Mouse (Mus musculus) adrenal gland, adult 18-20 months (tissue): Measurements from ENCODE around the gene Gm973. TPM values are rescaled to one million over a fixed set of nuclear protein-coding genes. Genes with fewer than 3 reads are reported as not detected.
A peak's percentile ranks its signal among the peaks of the same experiment; 100 is the strongest.

Source experiments
- DNase-seq, 2 experiments: peaks; one replicate each; pipeline ENCODE4 v3.0.0; 2021 to 2022; ENCODE audit warnings: low spot score in 2 of 2
- total RNA-seq, 2 experiments: library from RNA; stranded (reverse); gene quantifications; 1 replicate in 1 of 2; 2 replicates in 1 of 2; pipeline ENCODE4 v1.2.3; 2021

The Gm973 gene
- total RNA-seq, 2 experiments from 2014 or later, result 2.7 to 31.5 TPM

DNA sequence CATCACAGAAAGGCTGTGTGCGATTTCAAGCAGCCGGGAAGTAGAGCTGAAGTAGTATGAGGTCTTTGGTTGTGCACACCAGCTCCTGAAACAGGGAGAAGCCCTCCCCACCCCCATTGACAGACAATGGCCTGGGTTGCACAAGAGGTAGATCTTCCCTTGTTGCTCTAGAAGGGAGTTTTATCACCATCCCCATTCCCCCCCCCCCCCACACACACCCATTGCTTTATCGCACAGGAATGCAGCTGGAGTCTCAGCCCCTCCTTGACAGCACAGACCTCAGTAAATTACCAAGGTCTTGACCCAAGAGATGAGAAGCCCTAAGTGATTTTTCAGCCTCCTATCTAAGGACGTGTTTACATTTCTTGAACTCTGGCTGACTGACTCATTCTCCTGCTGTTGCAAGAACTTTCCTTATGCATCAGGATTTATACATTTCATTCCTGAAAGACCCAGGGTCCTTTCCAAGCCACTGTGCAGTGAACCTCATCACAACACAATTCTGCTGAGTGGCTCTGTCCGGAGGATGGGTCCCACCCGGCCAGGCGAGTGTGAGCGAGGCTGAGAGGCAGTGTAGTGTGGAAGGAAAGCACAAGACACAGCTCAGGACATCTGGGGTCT, 64.2 kb downstream of the Gm973 start:
- no peak for DNase-seq

DNA sequence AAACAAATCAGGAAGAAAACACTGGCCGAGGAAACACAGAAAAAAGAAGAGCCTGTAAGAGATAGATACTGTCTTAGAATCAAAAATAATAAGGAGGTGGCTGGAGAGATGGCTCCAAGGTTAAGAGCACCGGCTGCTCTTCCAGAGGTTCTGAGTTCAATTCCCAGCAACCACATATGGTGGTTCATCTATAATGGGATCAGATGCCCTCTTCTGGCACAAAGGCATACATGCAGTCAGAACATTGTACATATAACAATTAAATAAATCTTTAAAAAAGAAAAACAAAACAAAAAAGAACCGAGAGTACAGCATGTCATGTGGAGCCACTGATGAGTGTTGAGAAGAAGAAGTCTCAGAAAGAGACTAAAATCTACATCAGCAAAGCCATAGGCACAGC, 64.8 kb downstream of the Gm973 start:
- DNase-seq, result no peak

DNA sequence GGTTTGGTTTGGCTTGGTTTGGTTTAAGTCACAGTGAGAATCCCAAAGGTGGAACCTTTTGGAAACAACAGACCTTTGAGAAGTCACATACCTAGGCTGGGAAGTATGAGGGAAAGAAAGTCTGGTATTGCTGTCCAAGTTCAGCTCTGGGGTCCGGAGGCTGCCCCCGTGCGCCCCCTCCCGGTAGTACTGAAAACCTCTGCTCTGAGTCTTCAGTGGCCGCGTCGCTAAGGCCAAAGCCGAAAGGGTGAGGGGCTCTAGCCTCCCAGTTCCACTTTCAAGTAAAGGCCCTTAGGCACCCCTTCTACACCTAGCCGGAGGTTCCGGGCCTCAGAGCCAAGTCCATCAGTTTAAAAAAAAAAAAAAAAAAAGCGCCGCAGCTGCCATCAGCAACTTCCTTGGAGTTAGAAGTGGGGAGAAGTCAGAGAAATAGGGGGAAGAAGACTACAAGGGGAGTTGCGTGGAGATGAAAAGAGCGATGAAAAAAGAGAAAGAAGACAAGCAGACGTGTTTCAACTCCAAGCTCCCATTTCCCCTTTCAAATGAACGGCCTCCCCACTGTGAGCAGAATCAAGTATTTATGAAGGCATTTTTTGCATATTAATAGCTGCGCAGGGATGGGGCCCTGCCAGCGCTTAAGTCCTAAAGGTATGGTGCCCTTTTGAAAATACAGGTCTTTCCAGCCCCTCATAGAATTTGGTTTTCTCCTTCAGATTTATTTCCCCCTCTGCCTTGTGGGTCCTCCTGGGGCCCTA, 68.8 kb downstream of the Gm973 start:
- DNase-seq, result peak; percentile 72 to 80

DNA sequence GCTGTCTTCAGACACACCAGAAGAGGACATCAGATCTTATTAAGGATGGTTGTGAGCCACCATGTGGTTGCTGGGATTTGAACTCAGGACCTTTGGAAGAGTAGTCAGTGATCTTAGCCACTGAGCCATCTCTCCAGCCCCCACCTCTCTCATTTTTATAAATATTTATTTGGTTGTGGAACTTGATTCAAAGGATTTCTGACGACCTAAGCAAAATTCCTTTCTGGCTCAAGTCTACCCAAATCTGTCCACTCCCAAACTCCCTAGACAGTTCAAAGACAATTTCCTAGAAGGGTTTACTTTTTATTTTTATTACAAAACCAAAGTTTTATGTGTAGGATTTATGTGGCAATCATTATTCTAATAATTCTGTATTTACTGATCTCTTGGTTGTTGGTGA, 73.2 kb downstream of the Gm973 start:
- no peak for DNase-seq

DNA sequence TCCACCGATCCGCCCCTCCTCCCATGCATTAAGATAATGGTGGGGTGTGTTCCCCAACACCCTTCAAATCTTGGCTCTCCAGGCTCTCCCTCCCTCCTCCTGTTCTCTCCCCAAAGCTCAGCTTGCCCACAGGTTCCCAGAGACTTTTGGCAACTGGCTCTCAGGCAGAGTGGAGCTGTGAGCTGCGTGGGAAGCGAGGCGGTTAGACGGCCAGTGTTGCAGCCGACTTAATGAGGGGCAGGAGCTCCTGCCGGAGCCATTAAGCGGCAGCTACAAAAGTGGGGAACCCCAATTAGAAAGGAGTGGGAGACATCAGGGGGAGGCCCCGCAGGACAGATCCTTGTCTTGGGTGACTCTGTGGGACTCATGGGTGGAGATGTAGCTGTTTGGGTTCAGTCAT, 76.3 kb downstream of the Gm973 start:
- DNase-seq, result no peak

DNA sequence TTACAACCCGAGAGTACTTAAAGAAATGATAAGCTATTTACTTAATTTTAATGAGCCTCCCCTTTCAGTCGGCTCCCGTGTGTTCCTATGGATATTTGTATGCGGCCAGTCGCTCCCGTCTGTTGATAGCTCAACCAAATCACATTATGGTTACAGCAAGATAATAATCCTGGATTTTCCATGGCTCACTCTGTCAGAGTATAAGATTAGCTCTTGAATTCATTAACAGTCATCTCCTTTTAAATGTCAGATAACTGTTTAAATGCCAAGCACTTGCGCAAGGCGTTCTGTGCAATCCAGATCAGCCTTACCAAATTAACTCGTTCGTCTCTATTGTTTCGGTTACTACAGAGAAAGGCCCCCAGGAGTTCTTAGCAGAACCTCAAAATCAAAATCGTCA, 76.8 kb downstream of the Gm973 start:
- peak in 1 of 2 experiments; percentile 14 for DNase-seq

DNA sequence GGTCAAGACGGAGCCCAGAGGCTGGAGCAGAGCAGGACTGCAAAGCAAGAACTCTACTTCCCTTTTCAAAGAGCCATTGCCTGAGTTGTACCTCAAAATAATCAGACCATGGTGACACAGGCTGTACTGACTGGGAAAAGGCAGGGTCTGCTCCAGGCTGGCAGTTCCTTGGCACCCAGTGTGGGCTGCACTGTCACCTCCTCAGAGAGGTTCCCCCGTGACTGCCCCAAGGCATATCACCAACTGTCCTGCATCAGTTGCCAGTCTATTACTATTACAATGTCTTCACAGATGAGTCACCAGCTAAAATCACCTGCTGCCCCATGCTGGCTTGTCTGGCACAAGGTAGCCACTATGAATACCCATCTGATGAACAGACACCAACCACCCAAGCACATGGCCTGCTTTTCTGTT, 77.6 kb downstream of the Gm973 start:
- DNase-seq, result no peak

DNA sequence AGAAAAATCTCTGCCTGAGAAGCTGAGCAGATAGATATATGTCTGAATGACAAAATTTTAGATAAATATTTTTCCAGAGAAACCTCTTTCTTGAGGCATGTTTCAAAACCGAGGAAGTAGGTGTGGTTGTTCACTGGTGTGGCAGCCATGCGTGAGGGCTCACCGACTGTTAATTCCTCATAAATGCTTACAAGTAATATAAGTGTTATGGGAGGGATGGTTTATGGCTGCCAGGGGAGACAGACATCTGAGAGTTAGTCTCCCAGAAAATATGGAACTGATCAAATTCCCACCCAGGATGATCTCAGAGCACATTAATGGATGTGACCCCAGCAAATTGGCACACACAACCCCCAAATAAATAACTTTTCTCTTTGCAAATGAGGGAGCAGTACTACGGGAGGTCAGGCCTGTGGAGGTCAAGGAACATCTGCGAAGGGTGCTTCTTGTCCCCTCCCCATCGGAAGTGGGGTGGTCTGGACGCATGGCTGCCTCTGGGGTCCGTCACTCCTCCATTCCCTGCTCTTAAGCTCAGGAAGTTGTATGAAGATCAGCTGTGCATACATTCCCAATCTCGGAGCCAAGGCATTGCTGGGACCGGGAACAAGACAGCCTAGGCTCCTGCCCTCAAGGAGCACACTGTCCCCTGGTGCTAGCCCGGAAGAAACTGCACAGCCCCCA, 78.7 kb downstream of the Gm973 start:
- no peak for DNase-seq

DNA sequence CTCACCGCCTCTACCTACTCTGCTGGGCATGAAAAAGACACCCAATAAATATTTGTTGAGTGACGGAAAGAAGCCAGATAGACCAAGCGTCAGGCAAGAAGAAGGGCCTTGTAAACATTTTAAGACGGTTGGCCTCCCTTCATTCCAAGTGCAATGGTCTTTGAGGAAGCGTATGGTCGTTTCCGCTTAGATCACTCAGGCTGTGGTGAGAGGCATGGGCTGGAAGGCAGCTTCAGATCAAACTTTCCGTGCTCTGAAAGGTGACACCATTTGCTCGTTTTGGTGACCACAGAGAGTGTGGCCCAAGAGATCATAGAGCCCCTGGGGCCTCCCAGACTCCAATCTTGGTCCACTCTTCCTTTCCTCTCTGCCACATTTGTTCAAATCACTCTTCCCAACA, 79.5 kb downstream of the Gm973 start:
- DNase-seq, result no peak

DNA sequence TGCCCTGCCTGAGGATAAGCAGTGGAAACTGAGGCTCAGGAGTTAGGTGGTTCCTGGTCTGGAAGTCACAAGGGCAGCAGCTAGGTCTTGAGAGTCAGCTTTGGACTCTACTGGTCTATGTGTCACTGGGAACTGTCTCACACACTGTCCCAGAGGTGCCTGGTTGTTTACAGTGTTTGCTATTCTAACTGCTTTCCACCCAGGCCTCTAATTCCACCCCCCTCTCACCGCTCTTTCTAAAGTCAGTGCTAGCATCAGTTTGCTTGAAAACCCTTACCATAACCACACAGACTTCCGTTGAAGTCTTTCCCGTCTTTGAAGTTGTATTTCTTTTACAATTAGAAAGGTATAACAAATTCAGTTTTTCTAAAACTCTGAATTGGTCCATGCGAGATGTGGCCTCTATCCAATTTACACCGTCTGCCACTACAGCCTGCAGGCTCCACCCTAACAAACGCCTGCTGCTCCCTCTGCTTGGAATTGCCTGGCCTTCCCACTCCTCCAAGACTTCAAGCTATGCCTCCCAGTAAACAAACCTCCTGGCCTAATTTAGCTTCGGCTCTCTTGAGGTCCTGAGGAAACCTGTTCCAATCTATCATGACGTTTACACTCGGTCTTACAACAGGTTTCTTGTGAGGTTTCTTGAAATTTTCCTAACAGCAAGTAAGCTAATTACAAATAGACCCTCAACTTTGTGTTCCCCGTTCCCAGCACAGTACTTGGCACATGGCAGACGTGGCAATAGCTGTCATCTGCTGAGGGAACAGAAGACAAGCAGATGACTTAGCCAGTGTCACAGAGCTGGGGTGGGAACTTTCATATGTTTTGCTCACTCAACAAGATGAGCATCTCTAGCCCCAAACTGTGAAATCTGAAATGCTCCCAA, 86.7 kb downstream of the Gm973 start:
- no peak for DNase-seq

DNA sequence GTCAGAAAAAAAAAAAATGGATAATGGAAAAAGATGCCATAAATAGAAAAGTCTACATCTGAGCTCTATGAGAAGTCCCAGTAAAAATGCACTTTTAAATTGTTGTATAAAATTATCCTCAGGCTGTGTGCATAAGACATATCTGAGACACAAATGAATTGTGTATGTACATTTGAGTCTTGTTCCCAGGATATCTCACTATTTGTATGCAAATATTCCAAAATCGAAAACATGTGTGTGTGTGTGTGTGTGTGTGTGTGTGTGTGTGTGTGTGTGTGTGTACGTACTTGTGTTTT, 87.3 kb downstream of the Gm973 start:
- DNase-seq, result no peak

DNA sequence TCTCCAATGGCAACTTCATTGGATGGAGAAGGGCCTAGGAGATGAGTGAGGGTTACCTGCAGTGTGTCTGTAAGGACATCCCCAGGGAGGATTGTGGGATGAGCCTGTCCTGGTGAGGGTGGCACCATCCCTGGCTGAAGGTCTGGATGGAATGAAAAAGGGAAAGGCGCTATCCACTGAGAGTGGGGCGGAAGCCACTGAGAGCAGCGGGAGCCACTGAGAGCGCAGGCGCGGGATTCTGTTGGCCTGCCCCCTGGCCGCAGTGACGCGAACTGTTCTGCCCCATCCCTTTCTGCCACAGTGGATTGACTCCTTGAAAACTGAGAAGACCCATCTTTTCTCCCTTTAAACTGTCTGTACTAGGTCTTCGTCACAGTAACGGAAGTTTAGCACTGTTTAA, 87.8 kb downstream of the Gm973 start:
- no peak for DNase-seq

DNA sequence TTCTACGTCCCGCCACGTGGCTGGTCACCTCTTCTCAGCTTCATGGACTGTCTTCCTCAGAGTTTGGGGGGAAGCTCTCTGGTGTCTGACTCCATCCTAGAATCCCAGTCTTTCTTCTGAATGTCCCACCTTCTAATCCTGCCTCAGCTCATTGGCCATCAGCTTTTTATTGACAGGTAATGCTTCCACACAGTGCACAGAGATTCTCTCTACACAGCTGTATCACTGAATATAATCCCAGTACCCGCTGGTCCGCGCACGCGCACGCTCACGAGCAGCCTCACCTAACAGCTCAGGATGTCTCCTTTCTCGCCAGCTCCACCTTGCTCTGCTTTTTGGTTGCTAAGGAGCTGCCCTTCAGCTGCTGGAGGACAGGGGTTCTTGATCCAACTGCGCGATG, 90.4 kb downstream of the Gm973 start:
- DNase-seq, result no peak

DNA sequence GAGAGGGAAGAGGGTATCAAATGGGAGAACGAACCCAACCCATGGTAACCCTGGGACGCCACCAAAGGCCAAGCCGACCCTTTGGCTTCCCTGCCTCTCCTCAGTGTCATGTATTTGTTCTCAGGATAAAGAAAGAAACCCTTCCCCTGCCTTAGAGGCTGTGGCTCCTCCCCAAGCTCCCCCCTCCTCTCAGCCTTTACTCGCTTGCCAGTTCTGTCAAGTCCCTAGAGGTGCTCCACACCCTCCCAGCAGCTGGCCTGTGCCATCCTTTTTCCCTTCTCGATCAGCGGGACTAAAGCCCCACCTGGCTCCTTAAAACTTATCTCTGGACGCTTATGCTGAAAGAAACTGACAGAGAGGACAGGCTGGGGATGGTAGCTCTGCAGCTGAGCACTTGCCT, 91.0 kb downstream of the Gm973 start:
- no peak for DNase-seq

DNA sequence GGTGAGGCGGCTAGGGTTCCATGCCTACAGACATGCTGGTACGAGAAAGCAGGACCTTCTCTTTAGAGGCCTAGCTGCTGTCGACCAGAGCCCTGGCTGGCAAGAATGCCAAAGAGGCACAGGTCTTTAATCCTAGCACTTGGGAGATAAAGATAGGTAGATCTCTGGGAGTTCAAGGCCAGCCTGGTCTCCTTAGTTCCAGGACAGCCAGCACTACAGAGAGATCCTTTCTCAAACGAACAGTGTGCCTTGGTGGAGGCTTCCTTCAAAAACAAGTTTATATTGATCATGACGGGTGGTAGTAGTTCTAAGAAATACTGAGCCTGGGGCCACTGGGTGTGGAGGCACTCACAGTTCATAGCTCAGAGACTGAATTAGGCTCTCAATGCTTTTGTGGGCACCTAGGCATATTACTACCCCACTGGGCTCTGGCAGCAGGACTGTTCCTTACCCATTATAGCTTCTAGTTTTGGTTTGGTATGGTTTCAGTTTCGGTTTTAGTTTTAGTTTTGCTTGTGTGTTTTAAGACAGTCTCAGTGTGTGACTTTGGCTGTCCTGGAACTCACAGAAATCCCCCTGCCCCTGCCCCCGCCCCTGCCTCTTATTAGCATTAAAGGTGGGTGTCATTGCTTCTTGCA, 92.2 kb downstream of the Gm973 start:
- no peak for DNase-seq

DNA sequence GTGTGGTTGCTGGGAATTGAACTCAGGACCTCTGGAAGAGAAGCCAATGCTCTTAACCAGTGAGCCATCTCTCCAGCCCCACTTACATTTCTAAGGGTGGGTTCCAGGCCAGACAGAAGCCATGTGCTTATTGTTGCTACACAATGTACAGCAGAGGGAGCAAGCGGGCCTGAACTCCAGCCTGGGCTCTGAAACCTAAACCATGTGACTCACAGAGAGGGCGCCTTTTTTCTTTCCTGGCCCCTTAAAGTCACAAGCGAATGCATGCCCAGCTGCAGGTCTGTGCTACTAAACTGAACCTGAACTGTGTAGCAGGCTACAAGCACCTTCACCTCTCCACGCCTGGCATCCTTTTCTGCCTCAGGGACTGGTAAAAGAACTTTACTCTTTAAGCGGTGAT, 92.9 kb downstream of the Gm973 start:
- DNase-seq, result no peak

DNA sequence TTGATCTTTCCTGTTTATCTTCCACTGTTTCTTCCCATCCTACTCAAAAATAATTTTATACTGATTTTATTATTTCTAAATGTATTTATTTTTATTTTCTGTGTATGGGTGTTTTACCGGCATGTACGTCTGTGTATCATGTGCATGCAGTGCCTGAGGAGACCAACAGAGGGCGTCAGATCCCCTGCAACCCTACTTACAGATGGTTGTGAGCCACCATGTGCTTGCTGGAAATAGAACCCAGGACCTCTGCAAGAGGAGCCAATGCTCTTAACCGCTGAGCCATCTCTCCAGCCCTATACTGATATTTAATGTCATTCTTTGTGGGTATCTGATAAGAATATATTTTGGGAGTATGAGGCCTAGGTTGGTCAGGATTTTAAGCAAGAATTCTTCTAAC, 93.4 kb downstream of the Gm973 start:
- no peak for DNase-seq

DNA sequence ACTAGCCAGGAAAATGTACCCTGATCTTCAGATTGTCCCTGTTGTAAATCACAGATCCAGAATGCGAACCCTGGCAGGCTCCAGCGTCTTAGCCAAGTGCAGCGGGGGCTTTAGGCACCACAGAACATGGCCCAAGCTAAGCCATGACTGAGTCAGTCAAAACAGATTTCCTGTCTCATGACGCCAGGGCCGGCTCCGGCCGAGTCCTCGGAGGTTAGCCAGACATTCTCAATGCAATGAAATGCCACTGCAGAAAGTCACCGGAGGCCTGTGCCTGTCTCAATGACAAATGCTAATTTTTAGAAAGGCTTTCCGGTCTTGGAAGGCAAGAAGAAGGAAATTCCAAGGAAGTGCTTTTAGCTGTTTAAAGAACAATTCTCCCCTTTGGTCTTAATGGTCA, 93.8 kb downstream of the Gm973 start:
- peak in 1 of 2 experiments; percentile 16 for DNase-seq

DNA sequence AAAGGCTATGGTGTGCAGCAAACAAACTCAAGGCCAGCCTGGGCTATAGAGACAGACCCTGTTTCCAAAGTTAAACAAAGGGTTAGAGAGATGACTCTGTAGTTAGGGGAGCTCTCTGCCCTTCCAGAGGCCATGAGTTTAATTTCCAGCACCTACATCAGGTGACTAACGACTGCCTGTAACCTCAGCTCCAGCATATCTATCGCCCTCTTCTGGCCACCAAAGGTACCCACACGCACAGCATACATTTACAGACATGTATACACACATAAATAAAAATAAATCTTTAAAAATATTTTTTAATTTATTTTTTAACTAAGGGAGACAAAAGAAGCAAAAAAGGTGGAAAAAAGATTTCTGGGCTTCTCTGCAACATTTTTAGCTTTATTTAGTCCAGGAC, 94.9 kb downstream of the Gm973 start:
- DNase-seq, result no peak

DNA sequence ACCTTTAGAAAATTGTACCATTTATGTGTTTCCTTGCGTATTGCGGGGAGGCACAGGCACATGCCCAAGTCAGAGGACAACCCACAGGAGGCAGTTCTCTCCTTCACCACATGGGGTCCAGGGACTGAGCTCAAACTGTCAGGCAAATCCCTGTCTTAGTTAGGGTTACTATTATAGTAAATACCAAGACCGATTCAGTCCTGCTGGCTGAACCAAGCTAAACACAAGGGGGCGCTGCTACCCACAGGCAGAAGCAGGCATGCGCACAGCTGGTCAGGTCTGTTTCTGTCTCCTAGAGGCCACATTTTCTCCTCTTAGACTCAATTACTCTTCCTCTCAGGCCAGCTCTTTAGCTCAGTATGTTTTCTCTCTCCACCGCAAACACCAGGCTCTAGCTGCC, 97.7 kb downstream of the Gm973 start:
- peak; percentile 44 to 57 for DNase-seq

DNA sequence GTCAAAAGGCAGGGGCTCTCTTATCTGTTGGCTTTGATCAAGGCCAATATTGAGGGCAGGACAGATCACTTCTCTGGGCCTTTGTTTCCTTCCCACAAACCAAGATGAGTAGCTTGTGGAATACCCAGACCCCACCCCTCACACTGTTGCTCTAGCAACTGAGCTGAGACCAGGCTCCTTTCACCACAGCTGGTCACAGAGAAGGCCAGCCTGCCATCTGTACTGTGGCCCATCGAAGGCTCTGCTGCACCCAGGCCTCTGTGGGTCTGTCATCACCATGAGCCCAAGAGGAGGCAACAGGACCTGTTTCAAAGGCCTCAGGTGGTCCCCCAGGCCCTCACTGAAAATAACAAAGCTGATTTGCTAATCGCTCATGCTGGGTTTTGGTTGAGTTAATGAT, 99.0 kb downstream of the Gm973 start:
- DNase-seq, result no peak
